Mouse (Mus musculus) limb, embryonic 15.5 days (tissue): ENCODE measurements around the gene Pdxk. TPM values are rescaled to one million over a fixed set of nuclear protein-coding genes. Genes with fewer than 3 reads are reported as not detected.

ENCODE experiments used
- ATAC-seq: fragments of 200-750 bp; cut with Nextera tagmentation; 2 replicates; pipeline ENCODE4 v1.8.0; 2017; ENCODE audit warnings: low read depth, moderate TSS enrichment; ENCODE audit not compliant: insufficient number of reproducible peaks, low FRiP score, low TSS enrichment
- H3K27ac ChIP-seq: fragments of 300-500 bp; sonication (generic); 2 replicates; pipeline ENCODE4 v1.5.1; 2015; ENCODE audit warnings: moderate library complexity, mild to moderate bottlenecking, inconsistent platforms
- H3K27me3 ChIP-seq: fragments of 300-500 bp; sonication (generic); 2 replicates; pipeline ENCODE4 v1.6.1; 2015; ENCODE audit warnings: inconsistent platforms
- H3K36me3 ChIP-seq: fragments of 300-500 bp; sonication (generic); 2 replicates; pipeline ENCODE4 v1.6.1; 2015; ENCODE audit warnings: inconsistent platforms
- H3K4me1 ChIP-seq: fragments of 300-500 bp; sonication (generic); 2 replicates; pipeline ENCODE4 v1.6.1; 2015; ENCODE audit warnings: inconsistent platforms
- H3K4me2 ChIP-seq: fragments of 300-500 bp; sonication (generic); 2 replicates; pipeline ENCODE4 v1.6.1; 2015; ENCODE audit warnings: mild to moderate bottlenecking, inconsistent platforms
- H3K4me3 ChIP-seq: fragments of 300-500 bp; sonication (generic); 2 replicates; pipeline ENCODE4 v1.5.1; 2015; ENCODE audit warnings: mild to moderate bottlenecking, inconsistent platforms
- H3K9ac ChIP-seq: fragments of 300-500 bp; sonication (generic); 2 replicates; pipeline ENCODE4 v1.6.1; 2015; ENCODE audit warnings: inconsistent platforms
- H3K9me3 ChIP-seq: fragments of 300-500 bp; sonication (generic); 2 replicates; pipeline ENCODE4 v1.6.1; 2016; ENCODE audit warnings: inconsistent platforms
- WGBS: fragments of 180-500 bp; shearing (Covaris S2); methylation state at CpG from one replicate; pipeline ENCODE4 v1.1.7; 2015; 5-methylcytosine and 5-hydroxymethylcytosine counted together
- microRNA-seq: library from miRNA; unstranded; fragments of <30 nt; microRNA quantifications from one replicate; pipeline ENCODE4, GENCODE M21; 2016
- polyA plus RNA-seq: library from polyadenylated mRNA; unstranded; fragments of >200 nt; fragmentation: Nextera tagmentation; extraction: Ambion mirVana; gene quantifications from 2 replicates; pipeline ENCODE4 v1.2.1, GENCODE M21; 2015

Pdxk gene
- polyA plus RNA-seq, 1 experiment from 2014 or later, result 13.1 TPM

GRCm38 (mm10) chr10:78392072-78392471, 72.7 kb downstream of the Pdxk start:
- no peak overlapping the region for H3K4me2 ChIP-seq
- peaks cover 10% of the 10 kb centered on the region for H3K4me1 ChIP-seq
- no peak overlapping the region for H3K27ac ChIP-seq
- 3% methylated on average over 18 of the region's 18 CpGs for WGBS
- ATAC-seq, result no peak
- no peak overlapping the region for H3K9ac ChIP-seq
- H3K4me3 ChIP-seq, result no peak overlapping the region
- peaks cover 21% of the 10 kb centered on the region for H3K27me3 ChIP-seq
- H3K9me3 ChIP-seq, result no peaks in the 10 kb centered on the region
- no peaks in the 10 kb centered on the region for H3K36me3 ChIP-seq

DNA sequence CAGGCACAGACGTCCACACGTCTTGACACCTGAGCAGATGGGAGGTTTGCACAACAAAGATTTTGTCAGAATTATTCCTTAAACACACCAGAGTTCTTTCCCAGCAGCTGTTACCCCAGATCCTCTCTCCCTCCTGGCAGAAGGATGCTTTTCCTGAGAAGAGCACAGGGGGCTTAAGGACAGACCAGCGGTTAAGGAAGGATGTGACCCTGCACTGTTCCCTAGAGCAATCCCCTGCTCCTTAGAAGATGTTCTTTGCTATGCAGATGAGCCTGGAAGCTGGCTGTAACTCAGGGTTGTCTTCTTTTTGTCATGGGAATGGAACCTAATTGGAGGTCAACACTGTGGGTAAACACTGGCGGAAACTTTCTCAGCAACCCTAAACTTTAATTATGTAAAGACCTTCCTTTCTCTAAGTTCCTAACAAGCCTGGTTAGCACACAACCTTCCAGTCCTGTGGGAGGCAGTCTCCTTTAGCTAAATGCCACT, 73.7 kb downstream of the Pdxk start:
- Histone ChIP-seq H3K4me3 (no peak overlapping the region), H3K4me1 (peaks cover 4% of the 10 kb centered on the region; the same call in 1 of the 2 replicates), H3K27ac (no peak overlapping the region), H3K9ac (no peak overlapping the region), H3K4me2 (no peak overlapping the region), H3K27me3 (peaks cover 21% of the 10 kb centered on the region), H3K9me3 (no peaks in the 10 kb centered on the region), H3K36me3 (no peaks in the 10 kb centered on the region)
- no peak for ATAC-seq
- WGBS, result 22% methylated on average over 4 of the region's 4 CpGs

DNA sequence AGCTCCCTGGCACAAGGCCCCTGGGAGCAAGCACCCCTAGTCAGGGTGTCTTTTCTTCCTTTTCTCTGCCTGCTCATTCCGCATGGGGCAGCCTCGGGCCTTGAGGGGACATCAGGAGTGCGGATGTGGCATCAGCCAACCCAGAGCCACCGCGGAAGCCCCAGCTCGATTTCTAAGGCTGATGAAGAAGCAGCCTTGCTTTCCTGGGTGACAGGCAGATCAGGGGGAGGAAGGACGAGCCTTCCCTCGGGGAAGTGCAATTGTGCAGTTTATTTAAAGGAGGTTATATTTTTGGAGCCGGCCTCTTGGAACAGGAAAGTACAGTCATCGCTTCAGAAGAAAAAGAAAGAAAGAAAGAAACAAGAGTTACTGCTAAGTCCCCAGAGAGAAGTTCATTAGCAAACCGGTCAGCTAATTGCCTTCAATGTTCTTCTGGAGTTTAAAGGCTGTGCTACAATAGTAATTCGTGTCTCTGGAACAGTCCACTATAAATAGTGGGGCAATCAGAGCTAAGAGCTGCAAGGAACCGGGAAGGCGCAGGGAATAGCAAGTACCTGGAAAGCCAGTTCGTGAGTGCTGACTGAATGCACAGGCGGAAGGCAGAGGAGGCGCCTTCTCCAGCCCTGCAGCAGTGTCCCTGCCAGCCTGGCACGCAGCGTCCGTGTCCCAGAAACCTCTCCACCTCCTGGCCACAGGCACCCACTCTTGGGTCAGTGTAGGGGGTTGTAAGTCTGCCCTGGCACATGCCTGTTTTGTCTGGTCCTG, 76.4 kb downstream of the Pdxk start:
- Histone ChIP-seq H3K4me1 (0 out of 2 replicates have a peak, but pooled peaks cover 4% of the 10 kb centered on the region), H3K4me3 (no peak overlapping the region), H3K4me2 (no peak overlapping the region), H3K9ac (no peak overlapping the region), H3K36me3 (no peaks in the 10 kb centered on the region), H3K9me3 (no peaks in the 10 kb centered on the region), H3K27me3 (peaks cover 21% of the 10 kb centered on the region), H3K27ac (no peak overlapping the region)
- 47% methylated on average over 20 of the region's 20 CpGs for WGBS
- ATAC-seq, result no peak

Small RNA genes within 50 kb of the gene (microRNA-seq; reads per million reads assigned to microRNA genes)
- gene Mir6410 (not detected), gene Mir6907 (0.61 reads per million), gene Mir6908 (not detected)

Other genes starting within 250 kb of the Pdxk start
- 13.3 and 15.6 TPM in 2 replicates for gene Trappc10, start 220.3 kb downstream of the Pdxk start, polyA plus RNA-seq
- 111 and 127 TPM in 2 replicates for gene Agpat3, start 112.5 kb downstream of the Pdxk start, polyA plus RNA-seq
- gene Rrp1, start 51.9 kb downstream of the Pdxk start, polyA plus RNA-seq, result 259 and 289 TPM in 2 replicates
- 313 and 319 TPM in 2 replicates for gene Cstb, start 39.3 kb downstream of the Pdxk start, polyA plus RNA-seq
- not detected in 2 replicates for gene Olfr1358, start 52.5 kb upstream of the Pdxk start, polyA plus RNA-seq
- gene Ilvbl, start 109.4 kb upstream of the Pdxk start, polyA plus RNA-seq, result 77.0 and 86.2 TPM in 2 replicates
- 20.2 and 20.3 TPM in 2 replicates for gene Syde1, start 127.0 kb upstream of the Pdxk start, polyA plus RNA-seq
- not detected in 2 replicates for gene Olfr1357, start 153.1 kb upstream of the Pdxk start, polyA plus RNA-seq